Mouse (Mus musculus) brain, adult 2 months (tissue): ENCODE measurements around the gene Slu7.

Experiments used
- DNase-seq: peaks from one replicate; pipeline ENCODE4 v3.0.0; 2011; ENCODE audit warnings: low read depth, low spot score

Slu7 gene

DNA sequence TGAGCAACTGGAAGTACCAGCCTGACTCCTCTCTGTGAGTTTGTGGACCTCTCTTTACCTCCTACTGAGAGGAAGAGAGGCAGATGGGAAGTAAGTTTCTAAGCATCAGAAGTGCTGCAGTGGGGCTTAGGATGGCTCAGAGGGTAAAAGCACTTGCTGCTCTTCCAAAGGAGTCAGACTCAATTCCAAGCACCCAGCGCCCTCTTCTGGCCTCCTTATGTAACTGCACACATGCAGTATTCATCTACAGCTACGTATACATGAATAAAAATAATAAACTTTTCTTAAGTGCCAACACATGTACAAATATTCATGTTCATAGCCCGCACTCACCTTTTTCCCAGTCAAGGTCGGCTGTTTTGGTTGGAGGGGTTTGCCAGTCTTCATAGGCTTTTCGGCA, 9.2 kb upstream of the Slu7 start:
- no peak for DNase-seq

DNA sequence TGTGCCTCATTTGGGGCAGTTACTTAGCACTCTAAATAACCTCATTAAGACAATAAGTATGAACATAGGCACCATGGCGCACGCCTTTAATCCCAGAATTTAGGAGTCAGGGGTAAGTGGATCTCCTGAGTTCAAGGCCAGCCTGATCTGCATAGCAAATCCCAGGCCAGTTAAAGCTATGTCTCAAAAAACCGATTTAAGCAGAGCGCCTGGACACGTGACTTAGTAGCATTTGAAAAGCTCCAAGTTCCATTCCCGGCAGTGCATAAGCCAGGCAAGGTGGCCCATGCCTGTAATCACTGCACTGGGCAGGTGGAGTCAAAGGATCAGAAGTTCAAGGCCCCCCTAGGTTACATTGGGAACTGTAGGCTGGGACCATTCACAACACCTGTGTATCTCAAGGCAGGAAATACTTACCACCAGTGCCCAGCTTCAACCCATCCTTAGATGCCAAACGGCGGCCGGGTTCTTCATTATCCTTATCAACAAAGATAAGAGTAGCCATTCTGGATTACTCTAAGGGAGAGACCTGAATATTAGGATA, 8.3 kb upstream of the Slu7 start:
- no peak for DNase-seq

DNA sequence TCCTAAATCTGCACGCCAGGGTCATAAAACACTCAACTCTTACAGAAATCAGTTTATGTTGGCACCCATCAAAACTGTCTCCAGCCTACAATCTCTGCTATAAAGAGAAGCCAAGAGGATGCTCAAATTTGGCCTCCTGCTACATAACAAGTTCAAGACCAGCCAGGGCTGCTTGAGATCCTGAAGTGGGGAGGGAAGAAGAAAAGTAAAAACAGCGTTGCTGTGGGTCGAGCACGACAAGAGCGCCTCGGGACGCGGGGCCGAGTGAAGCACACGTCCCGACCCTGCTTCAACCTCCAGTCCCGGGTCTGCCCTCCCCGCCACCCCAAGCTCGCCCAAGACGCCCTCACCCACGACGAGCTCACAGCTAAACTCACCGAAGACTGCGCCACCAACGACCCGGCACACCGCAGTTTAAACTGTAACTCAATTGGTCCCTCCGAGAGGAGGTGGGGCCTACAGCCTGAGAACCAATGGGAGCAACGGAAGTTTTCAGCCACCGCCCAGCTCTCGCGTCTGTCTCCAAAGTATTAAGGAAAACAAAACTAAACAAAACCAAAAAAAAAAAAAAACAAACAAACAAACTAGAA, 7.6 kb upstream of the Slu7 start, which contains the start of gene Pttg1:
TSS of gene Pttg1 (minus strand) at position 428 of the 590 bp plus-strand sequence.
- peak; percentile 94 for DNase-seq

DNA sequence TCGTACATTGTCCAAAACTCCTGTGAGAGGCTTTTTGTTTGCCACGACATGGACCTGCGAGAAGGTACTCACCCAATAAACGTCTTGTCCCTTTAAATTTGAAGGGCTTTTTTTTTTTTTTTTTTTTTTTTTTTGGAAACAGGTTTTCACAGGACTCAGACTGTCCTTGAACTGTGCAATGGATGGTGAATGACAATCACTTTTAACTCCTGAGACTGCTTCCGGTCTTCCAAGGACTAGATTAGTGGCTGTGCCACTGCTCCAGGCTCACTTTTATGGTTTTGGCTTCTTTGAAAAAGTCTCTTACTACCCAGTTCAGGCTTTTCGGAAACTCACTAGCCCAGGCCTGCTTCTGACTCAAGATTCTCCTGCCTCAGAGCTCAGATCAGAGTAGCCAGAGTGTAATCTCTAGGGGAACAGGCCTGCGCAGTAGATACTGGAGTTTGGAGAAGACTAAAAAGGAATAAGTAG, 7.1 kb upstream of the Slu7 start:
- peak; percentile 33 for DNase-seq

DNA sequence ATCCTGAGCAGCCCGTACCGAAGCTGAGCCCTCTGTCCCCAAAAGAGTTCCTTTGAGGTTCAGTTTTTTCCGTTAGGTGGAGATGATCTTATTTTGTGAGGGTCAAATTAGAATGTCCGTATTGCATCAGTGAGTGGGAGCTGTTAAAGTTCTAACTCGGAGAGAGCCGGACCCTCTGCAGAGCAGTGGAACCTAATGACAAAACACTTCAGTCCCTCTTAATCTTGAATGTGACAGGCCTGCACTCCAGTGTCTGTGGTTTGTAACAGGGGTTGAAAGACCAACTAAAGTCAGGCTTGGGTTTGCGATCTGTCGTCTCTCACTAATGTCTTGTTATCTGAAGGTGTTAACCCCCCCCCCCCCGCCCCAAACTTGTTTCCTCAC, 472 bp downstream of the Slu7 start:
- DNase-seq: no peak

DNA sequence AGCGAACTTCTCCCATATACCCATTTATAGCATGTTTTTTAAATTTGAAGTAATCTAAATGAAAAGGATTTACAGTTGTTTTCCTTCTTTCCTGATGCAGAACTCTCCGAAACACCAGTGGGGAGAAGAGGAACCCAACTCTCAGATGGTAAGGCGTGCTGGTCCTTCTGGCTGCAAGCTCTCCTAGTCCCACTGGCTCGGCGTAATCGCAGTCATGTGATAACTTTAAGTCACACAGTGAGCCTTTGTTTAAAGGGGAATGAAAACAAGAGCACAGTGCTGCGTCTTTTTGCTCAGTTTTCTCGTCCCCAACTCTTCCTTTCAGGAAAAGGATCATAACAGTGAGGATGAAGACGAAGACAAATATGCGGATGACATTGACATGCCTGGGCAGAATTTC, 7.6 kb downstream of the Slu7 start:
- peak; percentile 58 for DNase-seq

DNA sequence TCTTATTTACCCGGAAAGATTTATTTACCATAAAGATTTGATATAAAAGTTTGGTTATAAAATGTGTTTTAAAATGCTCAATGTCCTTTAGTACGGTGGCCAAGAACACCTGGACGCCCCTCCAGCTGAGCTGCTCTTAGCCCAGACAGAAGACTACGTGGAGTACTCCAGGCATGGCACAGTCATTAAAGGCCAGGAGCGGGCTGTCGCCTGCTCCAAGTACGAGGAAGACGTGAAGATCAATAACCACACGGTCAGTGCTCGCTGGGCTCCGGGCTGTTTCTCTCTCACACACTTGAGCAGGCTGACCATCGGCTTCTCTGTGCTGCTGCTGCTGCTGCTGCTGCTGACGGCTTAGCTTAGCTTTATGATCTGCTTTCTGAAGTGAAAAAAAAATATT, 9.6 kb downstream of the Slu7 start:
- no peak for DNase-seq

DNA sequence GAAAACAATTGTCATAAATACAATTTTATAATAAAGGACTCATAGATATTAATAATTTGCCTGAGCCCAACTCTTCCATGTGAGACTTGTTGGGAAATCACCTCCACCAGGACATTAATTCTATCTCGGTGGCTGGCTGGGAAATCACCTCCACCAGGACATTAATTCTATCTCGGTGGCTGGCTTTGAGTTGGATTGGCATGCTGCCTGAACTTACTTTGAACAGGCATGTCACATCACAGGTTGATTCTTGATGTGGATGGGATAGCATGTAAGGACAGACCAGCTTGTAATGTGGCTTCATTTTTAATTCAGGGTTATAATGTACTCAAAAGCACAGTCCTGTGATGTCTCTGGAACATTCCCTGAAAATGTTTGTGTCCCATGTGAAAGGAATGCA, 16.4 kb downstream of the Slu7 start:
- no peak for DNase-seq

DNA sequence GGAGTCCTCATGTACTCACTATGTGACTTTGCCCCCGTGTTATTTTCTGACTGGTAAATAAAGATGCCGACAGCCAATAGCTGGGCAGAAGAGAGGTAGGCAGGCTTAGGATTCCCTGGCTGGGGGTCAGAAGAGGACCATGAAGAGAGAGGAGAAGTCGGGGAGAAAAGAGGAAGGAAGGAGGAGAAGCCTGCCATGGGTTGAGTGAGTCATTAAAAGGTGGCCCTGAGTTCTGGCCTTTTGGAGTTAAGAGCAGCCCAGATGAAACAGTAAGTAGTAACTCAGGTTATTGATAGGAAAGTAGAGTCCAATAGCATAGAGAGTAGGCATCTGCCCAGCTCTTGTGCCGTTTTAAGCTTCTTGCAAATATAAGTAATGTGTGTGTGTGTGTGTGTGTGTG, 17.8 kb downstream of the Slu7 start:
- DNase-seq: no peak

DNA sequence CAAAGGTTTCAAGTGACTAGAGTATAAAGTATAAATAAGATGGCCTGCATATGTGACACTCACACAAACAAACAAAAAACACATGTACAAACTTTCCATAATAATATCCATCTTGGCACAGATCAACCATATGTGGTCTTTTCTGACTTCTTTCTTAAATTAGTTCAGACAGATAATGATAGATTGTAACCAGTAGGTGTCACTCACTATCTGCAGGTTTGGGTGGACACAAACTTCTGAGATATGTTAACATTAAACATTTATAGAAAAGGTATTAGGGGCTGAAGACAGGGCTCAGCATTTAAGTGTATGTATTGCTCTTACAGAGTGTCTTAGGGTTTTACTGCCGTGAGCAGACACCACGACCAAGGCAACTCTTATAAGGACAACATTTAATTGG, 18.7 kb downstream of the Slu7 start:
- no peak for DNase-seq

DNA sequence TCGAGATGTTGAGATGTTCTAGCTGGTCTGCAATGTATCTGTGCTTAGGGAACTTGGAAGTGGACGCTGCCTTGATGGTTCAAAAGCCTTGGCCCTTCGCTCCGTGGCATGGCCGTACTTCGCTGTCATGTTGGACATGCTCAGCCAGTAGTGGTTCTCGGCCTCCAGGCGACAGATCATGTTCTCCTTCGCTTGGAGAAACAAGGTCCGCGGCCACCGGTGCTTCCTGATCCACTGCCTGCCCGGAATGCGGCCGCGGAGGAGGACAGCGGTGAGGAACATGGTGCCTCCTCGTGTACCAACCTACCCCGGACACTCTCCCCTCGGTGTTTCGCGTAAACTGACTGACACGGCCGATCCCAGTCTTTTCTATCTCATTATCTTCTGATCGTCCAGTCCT, 29.7 kb downstream of the Slu7 start:
- no peak for DNase-seq

DNA sequence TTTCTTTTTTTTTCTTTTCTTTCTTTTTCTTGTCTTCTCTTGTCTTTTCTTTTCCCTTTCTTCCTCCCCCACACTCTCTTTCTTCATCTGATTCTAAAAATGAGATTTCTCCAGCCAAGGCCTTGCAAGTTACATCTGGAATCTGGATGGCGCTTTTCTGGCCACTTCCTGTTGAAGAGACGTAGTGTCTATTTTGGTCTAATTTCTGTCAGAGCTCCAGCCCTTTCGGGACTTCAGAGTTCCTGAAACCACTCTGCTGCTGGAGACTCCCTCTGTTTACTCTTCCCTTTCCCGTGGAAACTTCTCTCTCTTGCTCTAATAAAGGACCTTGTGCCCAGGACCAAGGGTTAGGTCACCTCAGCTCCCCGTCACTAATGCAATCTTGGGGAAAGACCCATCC, 36.6 kb downstream of the Slu7 start:
- no peak for DNase-seq

DNA sequence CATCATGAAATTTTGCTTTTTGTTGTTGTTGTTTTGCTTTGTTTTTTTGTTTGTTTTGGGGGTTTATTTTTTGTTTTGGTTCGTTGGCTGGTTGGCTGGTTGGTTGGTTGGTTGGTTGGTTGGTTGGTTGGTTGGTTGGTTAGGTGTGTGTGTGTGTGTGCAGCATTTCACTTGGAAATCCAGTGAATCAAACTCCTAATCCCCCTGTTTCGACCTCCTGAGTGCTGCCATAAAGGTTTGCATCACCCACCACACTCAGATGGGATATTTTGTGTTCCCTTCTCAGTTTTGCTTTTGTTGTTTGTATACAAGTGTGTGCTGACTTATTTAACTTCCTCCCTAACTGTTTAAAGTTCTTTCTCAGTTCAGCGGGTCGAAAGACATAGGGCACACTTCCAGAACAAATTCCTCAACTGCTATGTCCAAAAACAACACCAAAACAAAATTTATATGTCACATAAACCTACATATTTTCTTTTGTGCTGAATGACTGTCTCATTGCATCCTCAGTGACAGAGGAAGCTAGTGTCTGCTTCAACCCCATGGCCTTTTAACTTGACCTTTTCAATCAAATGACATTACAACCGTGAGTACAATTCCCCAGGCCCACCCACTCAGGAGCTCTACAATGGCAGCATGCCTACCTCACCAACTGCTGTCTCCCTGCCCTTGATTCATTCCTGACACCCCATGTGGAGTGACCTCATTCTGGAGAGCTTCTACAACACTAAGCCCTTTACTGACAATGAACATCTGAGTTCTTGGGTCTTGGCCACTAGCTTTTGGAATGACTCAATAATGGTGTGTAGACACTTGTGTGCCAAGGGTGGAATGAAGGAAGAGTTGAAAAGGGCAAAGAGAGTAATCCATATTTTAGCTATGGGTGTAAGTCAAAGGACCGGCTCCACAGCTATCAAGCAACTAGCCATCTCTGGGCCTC, 37.6 kb downstream of the Slu7 start:
- DNase-seq: no peak

DNA sequence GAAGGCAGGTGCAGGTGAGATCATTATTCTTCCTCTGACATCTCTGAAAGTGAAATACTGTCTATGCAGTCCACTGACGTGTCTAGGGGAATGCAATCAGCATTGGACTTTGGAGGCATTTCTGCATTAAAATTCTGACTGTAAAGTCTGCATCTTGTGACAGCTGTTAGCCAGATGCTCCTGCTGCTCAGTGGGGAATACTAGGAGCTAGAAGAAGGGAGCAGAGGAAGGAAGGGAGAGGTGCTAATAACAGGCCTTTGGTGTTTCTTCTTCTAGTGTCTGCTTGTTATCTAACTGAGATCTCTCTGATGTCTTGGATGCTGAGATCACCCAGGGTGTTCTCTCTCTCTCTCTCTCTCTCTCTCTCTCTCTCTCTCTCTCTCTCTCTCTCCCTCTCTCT, 39.6 kb downstream of the Slu7 start:
- DNase-seq: no peak

DNA sequence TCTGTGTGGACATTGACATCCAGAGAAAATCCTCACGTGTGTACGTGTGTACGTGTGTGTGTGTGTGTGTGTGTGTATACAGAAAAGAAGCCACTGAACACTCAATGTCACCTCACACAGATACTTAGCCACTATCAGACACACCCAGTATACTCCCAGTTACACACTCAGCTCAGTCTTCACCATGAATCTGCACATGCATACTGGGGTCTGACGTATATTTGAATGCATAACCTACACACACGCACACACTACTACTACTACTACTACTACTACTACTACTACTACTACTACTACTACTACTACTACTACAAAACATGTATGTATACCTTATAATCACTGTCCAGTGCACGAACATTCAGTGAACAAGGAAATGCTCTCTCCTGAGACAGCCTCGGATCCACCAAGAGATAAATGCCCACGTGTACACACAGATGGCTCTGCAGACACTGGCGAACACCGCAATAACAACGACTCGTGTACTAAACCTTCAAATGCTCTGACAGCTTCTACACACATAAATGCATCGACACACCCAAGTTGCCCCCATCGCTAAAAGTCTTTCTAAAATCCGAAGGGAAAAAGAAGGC, 40.2 kb downstream of the Slu7 start:
- DNase-seq: peak; percentile 16

DNA sequence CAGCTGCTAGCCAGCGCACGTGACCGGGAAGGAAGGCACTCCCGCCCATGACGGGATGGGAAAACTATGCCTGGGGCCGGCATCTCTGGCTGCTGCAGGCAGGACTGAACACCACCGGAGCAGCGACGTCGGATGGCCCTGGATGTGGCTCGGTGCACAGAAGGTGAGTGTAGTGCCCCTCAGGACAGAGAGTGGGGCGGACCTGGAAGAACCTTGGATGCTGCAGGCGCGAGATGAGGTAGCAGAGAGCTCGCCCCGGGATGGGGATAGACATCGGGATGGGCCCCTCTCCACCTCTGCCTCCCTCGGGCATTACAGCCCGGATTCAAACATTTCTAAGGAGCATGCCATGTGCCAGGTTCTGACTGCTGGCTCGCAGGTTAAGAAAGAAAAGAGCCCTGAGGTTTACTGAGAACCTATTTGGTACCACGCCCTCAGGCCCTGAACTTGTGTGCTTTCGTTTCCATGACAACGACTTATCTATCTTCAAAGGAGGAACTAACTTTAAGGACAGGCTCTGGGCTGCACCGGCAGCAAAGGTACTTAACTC, 40.8 kb downstream of the Slu7 start, which contains the start of gene C1qtnf2:
TSS of gene C1qtnf2 (plus strand) at position 52 of the 550 bp plus-strand sequence.
- no peak for DNase-seq

DNA sequence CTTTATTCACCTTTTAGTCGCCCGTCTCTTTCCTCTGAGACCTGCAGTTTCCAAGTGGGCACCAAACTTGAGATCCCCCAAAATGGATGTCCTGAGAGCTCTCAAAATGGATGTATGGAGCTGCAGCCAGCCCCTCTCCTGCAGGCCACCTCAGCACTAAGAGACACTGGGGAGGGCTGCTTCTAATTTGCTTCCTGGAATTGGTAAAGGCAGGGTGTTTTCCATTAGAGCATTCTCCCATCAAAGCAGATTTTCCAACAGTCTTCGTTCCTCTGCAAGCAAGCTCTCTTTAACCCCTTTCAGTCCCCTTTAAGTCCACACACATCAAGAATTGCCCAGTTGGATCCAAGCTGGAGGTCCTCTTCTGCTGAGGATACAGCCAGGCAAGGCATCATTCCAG, 45.8 kb downstream of the Slu7 start:
- no peak for DNase-seq

DNA sequence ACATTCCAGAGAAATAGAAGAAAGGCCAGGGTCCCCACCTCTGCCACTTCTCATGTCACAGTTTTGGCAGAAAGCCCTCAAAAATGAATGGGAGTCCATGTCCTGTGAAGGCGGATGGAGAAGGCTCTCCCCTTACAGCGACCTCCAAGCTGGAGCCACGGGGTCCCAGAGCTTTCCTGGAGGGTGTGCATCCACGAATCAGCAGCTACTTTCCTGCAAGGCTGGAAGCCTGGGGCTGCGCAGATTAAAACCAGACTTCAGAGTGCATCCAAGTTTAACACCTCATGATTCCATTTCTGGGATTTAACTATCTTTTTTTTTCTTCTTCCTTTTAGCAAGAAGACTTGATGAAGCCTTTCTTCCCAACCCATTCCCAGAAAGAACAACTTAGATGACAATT, 47.0 kb downstream of the Slu7 start:
- no peak for DNase-seq

DNA sequence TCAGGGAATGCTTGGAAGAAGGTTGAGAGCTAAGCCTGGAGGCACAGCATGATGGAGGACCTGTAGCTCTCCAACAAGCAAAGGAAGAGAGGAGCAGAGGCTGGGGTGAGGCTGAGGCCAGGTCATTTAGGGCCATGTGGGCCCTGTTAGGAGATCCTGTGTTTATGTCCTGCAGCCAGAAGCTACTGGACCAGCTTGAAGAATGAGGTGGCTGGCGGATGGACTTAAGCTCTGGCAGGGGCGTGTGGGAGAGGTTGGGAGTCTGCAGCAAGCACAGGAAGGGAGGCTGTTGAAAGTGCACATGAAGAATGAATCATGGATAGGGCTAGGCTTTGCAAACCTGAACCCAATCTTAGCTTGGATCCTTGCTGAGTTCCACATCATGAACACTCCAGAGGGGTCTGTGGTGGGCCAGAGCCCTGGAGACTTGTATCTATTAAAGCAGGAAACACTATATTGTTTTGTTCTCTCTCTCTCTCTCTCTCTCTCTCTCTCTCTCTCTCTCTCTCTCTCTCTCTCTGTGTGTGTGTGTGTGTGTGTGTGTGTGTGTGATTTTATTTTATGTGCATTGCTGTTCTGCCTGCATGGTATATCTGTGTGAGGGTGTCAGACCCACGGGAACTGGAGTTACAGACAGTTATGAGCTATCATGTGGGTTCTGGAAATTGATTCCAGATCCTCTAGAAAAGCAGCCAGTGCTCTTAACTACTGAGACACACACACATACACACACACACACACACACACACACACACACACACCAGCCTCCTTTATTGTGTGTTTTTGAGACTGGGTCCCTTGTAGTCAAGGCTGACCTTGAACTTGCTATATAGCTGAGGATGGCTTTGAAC, 48.4 kb downstream of the Slu7 start:
- no peak for DNase-seq

DNA sequence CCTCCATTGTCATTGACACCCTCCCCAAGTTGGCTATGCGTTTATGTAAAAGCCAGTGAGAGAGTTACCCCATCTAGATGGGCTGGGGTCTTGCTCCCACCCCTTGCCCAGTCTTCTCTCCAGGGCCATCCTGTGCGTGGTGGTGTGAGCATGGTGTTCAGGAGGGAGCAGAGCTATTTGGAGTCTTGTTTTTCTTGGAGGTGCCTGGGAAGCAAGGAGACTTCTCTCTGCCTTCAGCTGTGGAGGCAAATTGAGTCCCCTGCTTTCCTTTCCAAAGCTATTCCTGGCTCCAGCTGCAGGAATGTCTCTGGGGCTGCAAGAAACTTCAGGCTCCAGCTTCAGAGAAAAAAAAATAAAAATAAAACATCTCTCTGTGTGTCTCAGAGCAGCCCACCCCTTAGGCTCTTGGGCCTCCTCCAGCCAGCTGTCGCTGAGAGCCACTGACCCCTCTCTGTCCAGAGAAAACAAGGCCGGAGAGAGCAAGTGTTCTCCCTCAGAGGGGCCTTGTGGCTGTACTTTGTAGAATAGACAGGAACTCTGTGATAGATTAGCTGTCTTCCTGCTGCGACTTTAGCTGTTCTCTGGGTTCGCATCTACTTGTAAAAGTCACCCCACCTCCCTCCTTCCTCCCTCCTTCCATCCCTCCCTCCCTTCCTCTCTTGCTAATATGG, 49.7 kb downstream of the Slu7 start:
- DNase-seq: peak; percentile 40

DNA sequence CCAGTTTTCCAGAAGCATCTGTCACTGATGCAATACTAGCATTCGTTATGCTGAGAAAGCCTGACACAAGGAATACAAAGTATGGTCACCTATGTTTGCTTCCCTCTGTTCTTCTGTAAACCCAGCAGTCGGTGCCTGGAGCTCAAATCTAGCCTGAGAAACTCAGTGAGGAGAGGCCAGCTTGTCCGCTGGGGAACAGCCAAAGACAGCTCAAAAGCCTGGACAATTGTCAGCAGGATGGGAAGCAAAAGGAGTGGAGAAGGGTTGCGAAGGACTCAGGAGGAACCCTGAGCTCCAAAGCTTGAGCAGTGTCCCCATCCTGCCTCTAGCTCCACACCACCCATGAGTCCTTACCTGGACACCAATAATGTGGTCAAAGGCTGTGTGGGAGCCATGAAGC, 50.5 kb downstream of the Slu7 start:
- DNase-seq: no peak
